Mouse (Mus musculus): ENCODE results near the gene Spdye4a. TPM values are rescaled to one million over a fixed set of nuclear protein-coding genes. Genes with fewer than 3 reads are reported as not detected.

Spdye4a gene
- polyA plus RNA-seq, 1 experiment from 2014 or later: not detected

- H3K4me2 ChIP-seq: no peak overlapping the region
- H3K27me3 ChIP-seq (ENCODE audit: control insufficient read depth, insufficient read depth, low read length): no peaks in the 10 kb centered on the region
- ATAC-seq (replicated peaks; ENCODE audit: insufficient number of reproducible peaks, low FRiP score, low TSS enrichment): no peak
- H3K4me1 ChIP-seq (ENCODE audit: control insufficient read depth, insufficient read depth, low read length): peaks cover 9% of the 10 kb centered on the region; the same call in 1 of the 2 replicates
- no peak overlapping the region for H3K27ac ChIP-seq (ENCODE audit: low read depth, low read length)
- peaks cover 50% of the 10 kb centered on the region for H3K36me3 ChIP-seq (ENCODE audit: control insufficient read depth, insufficient read depth, low read length)
- no peak overlapping the region for H3K9ac ChIP-seq (ENCODE audit: low read depth, low read length)
- WGBS (ENCODE audit: insufficient replicate concordance): 89% methylated on average over 3 of the region's 3 CpGs
- peaks cover 9% of the 10 kb centered on the region; the same call in 1 of the 2 replicates for H3K9me3 ChIP-seq (replicated peaks; ENCODE audit: control insufficient read depth, low read length)
- no peak overlapping the region for H3K4me3 ChIP-seq (ENCODE audit: low read depth, low read length)
These were observed 49.0 kb downstream of the Spdye4a start for GRCm38 (mm10) chr5:143177541-143178200.

GRCm38 (mm10) chr5:143175970-143176369 lies 50.7 kb downstream of the Spdye4a start:
- Histone ChIP-seq H3K4me2 (no peak overlapping the region), H3K27ac (ENCODE audit: low read depth, low read length) (no peak overlapping the region), H3K9me3 (replicated peaks; ENCODE audit: control insufficient read depth, low read length) (peaks cover 9% of the 10 kb centered on the region; the same call in 1 of the 2 replicates), H3K9ac (ENCODE audit: low read depth, low read length) (no peak overlapping the region), H3K4me3 (ENCODE audit: low read depth, low read length) (no peak overlapping the region), H3K4me1 (ENCODE audit: control insufficient read depth, insufficient read depth, low read length) (peaks cover 9% of the 10 kb centered on the region; the same call in 1 of the 2 replicates), H3K27me3 (ENCODE audit: control insufficient read depth, insufficient read depth, low read length) (no peaks in the 10 kb centered on the region), H3K36me3 (ENCODE audit: control insufficient read depth, insufficient read depth, low read length) (peaks cover 56% of the 10 kb centered on the region)
- no peak for ATAC-seq (replicated peaks; ENCODE audit: insufficient number of reproducible peaks, low FRiP score, low TSS enrichment)
- 92% methylated on average over 4 of the region's 4 CpGs for WGBS (ENCODE audit: insufficient replicate concordance)

Other genes starting within 250 kb of the Spdye4a start
- 22.8 and 35.2 TPM in 2 replicates for gene Rnf216, start 113.9 kb downstream of the Spdye4a start, polyA plus RNA-seq (2014; fragmentation: Nextera tagmentation; extraction: Ambion mirVana)
- 0.06 and 0.07 TPM in 2 replicates for gene Olfr718-ps1, start 79.3 kb downstream of the Spdye4a start, polyA plus RNA-seq (2014; fragmentation: Nextera tagmentation; extraction: Ambion mirVana)
- gene Rbak, start 46.1 kb downstream of the Spdye4a start, polyA plus RNA-seq (2014; fragmentation: Nextera tagmentation; extraction: Ambion mirVana): 8.6 and 8.9 TPM in 2 replicates
- not detected in 2 replicates for gene Spdye4b, start 45.9 kb downstream of the Spdye4a start, polyA plus RNA-seq (2014; fragmentation: Nextera tagmentation; extraction: Ambion mirVana)
- gene Zfp12, start 8.3 kb upstream of the Spdye4a start, polyA plus RNA-seq (2014; fragmentation: Nextera tagmentation; extraction: Ambion mirVana): 8.4 and 9.2 TPM in 2 replicates
- 0.89 and 1.2 TPM in 2 replicates for gene Zfp316, start 43.1 kb upstream of the Spdye4a start, polyA plus RNA-seq (2014; fragmentation: Nextera tagmentation; extraction: Ambion mirVana)
- not detected in 2 replicates for gene Zfp853, start 66.7 kb upstream of the Spdye4a start, polyA plus RNA-seq (2014; fragmentation: Nextera tagmentation; extraction: Ambion mirVana)
- 19.9 and 25.4 TPM in 2 replicates for gene E130309D02Rik, start 88.5 kb upstream of the Spdye4a start, polyA plus RNA-seq (2014; fragmentation: Nextera tagmentation; extraction: Ambion mirVana)
- gene Zdhhc4, start 102.4 kb upstream of the Spdye4a start, polyA plus RNA-seq (2014; fragmentation: Nextera tagmentation; extraction: Ambion mirVana): 56.6 and 56.9 TPM in 2 replicates
- 0.77 and 1.1 TPM in 2 replicates for gene Grid2ip, start 130.4 kb upstream of the Spdye4a start, polyA plus RNA-seq (2014; fragmentation: Nextera tagmentation; extraction: Ambion mirVana)
- gene Kdelr2, start 176.9 kb upstream of the Spdye4a start, polyA plus RNA-seq (2014; fragmentation: Nextera tagmentation; extraction: Ambion mirVana): 269 and 291 TPM in 2 replicates
- gene Daglb, start 237.7 kb upstream of the Spdye4a start, polyA plus RNA-seq (2014; fragmentation: Nextera tagmentation; extraction: Ambion mirVana): 8.5 and 8.7 TPM in 2 replicates